Mouse (Mus musculus): Measurements from ENCODE around the gene Arap1. TPM values are rescaled to one million over a fixed set of nuclear protein-coding genes. Genes with fewer than 3 reads are reported as not detected.

Arap1 gene
- polyA plus RNA-seq, 1 experiment from 2014 or later, result 10.6 TPM

- Histone ChIP-seq H3K4me1 (no peaks in the 10 kb centered on the region), H3K36me3 (replicated peaks) (no peaks in the 10 kb centered on the region), H3K27ac (no peak overlapping the region), H3K27me3 (replicated peaks) (peaks cover 6% of the 10 kb centered on the region; the same call in 1 of the 2 replicates), H3K4me2 (no peak overlapping the region), H3K9ac (no peak overlapping the region), H3K9me3 (no peaks in the 10 kb centered on the region), H3K4me3 (no peak overlapping the region)
- no peak for ATAC-seq (replicated peaks)
- 74% methylated on average over 5 of the region's 5 CpGs for WGBS
These were observed 109.4 kb downstream of the Arap1 start for GRCm38 (mm10) chr7:101457283-101457682.

DNA sequence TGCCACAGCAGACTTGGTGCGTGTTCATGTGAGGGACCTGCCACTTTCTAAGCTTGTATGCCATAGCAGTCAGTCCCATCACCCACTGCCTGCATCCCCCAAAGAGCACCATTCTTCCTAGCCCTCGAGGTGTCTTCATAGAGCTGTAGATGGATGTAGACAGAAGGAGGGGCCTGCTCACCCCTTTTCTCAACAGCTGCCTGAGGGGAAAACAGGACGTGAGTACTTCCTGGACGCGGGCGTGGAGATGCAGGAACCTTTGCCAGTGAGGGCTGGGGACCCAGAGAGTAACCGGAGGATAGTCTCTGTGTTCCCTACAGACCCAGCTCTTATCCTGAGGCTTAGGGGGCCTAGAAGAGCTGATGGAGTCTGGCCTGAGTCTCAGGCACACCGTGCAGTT lies 109.9 kb downstream of the Arap1 start:
- Histone ChIP-seq H3K27ac (no peak overlapping the region), H3K9me3 (no peaks in the 10 kb centered on the region), H3K36me3 (replicated peaks) (no peaks in the 10 kb centered on the region), H3K27me3 (replicated peaks) (peaks cover under 1% of the 10 kb centered on the region; the same call in 1 of the 2 replicates), H3K4me2 (no peak overlapping the region), H3K4me1 (no peaks in the 10 kb centered on the region), H3K4me3 (no peak overlapping the region), H3K9ac (no peak overlapping the region)
- 66% methylated on average over 8 of the region's 8 CpGs for WGBS
- no peak for ATAC-seq (replicated peaks)

DNA sequence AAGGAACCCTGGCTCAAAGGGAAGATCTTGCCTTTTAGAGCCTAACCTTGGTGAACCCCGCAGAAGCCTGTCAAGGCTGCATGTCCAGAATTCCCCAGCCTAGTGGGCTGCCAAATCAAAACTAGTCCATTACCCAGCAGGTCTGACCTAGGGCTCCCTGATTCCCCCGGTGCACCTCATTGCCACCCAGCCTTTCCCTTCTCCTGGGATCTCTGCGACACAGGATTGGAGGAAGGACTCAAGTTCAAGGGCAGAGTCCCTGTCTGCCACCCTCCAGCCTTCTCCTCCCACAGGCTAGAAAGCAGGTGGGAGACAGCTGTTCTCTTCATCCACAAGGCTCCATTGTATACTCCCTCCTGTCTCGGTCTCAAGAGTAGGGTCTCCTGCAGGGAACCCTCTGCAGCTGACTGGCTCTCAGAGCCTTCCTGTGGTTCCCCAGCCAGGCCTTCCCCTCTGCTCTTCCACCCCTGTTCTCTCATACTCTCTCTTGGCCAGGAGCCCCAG lies 110.5 kb downstream of the Arap1 start:
- H3K4me3 ChIP-seq, result no peak overlapping the region
- H3K4me1 ChIP-seq, result no peaks in the 10 kb centered on the region
- H3K9ac ChIP-seq, result no peak overlapping the region
- 70% methylated on average over 4 of the region's 4 CpGs for WGBS
- H3K36me3 ChIP-seq (replicated peaks), result no peaks in the 10 kb centered on the region
- H3K27ac ChIP-seq, result no peak overlapping the region
- no peak for ATAC-seq (replicated peaks)
- H3K4me2 ChIP-seq, result no peak overlapping the region
- H3K27me3 ChIP-seq (replicated peaks), result no peaks in the 10 kb centered on the region; the same call in 1 of the 2 replicates
- H3K9me3 ChIP-seq, result no peaks in the 10 kb centered on the region

GRCm38 (mm10) chr7:101459305-101459813 lies 111.5 kb downstream of the Arap1 start:
- no peak overlapping the region for H3K27ac ChIP-seq
- H3K36me3 ChIP-seq (replicated peaks), result no peaks in the 10 kb centered on the region
- no peaks in the 10 kb centered on the region for H3K4me1 ChIP-seq
- H3K9me3 ChIP-seq, result no peaks in the 10 kb centered on the region
- H3K4me2 ChIP-seq, result no peak overlapping the region
- no peaks in the 10 kb centered on the region for H3K27me3 ChIP-seq (replicated peaks)
- H3K9ac ChIP-seq, result no peak overlapping the region
- no peak overlapping the region for H3K4me3 ChIP-seq
- WGBS, result 82% methylated on average over 9 of the region's 9 CpGs
- ATAC-seq (replicated peaks), result no peak

DNA sequence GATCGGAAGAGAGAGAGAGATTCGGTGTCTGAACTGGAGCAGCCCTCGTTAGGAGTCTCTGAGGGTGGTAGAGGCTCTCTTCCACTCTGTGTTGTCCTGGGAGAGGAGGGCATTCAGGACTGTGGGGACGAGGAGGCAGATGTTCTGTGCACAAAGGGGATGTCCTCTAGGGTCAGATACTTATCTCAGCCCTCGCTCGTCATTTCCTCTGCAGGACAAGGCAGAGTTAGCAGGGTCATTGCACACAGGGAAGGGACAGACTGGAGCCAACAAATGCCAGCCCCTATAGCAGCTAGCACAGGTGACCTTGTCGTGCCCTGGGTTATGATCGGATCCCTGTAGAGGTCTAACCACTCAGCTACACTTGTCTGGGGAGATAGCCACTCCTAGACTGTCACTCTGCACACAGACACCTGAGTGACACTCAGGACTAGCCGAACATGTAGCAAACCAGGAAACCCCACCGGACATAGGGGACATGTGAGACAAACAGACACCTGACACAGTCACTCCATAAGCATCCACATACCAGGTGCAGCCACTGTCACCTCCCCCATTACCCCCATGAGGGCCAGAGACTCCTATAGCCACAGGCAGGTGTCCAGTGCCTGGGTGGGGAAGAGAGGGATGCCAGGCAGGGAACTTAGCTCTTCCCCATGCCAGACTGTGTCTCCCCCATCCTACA lies 112.2 kb downstream of the Arap1 start:
- H3K36me3 ChIP-seq (replicated peaks), result no peaks in the 10 kb centered on the region
- WGBS, result 60% methylated on average over 10 of the region's 10 CpGs
- no peak for ATAC-seq (replicated peaks)
- H3K4me2 ChIP-seq, result no peak overlapping the region
- H3K27ac ChIP-seq, result no peak overlapping the region
- no peaks in the 10 kb centered on the region for H3K9me3 ChIP-seq
- H3K4me3 ChIP-seq, result no peak overlapping the region
- H3K27me3 ChIP-seq (replicated peaks), result no peaks in the 10 kb centered on the region
- H3K4me1 ChIP-seq, result 0 out of 2 replicates have a peak, but pooled peaks cover 2% of the 10 kb centered on the region
- no peak overlapping the region for H3K9ac ChIP-seq

GRCm38 (mm10) chr7:101460608-101460957 lies 112.7 kb downstream of the Arap1 start:
- Histone ChIP-seq H3K36me3 (replicated peaks) (no peaks in the 10 kb centered on the region), H3K9me3 (no peaks in the 10 kb centered on the region), H3K27ac (no peak overlapping the region), H3K27me3 (replicated peaks) (no peaks in the 10 kb centered on the region), H3K4me2 (no peak overlapping the region), H3K4me1 (0 out of 2 replicates have a peak, but pooled peaks cover 4% of the 10 kb centered on the region), H3K9ac (no peak overlapping the region), H3K4me3 (no peak overlapping the region)
- ATAC-seq (replicated peaks), result peak; percentile 53; the same call in 1 of the 2 replicates
- WGBS, result 36% methylated on average over 10 of the region's 10 CpGs

GRCm38 (mm10) chr7:101461571-101461970 lies 113.7 kb downstream of the Arap1 start:
- no peak overlapping the region for H3K27ac ChIP-seq
- H3K4me3 ChIP-seq, result no peak overlapping the region
- no peaks in the 10 kb centered on the region for H3K36me3 ChIP-seq (replicated peaks)
- no peak overlapping the region for H3K9ac ChIP-seq
- no peaks in the 10 kb centered on the region for H3K27me3 ChIP-seq (replicated peaks)
- H3K9me3 ChIP-seq, result no peaks in the 10 kb centered on the region
- 88% methylated on average over 11 of the region's 11 CpGs for WGBS
- H3K4me1 ChIP-seq, result 0 out of 2 replicates have a peak, but pooled peaks cover 4% of the 10 kb centered on the region
- ATAC-seq (replicated peaks), result no peak
- no peak overlapping the region for H3K4me2 ChIP-seq

Other genes with a start within 250 kb of the Arap1 start
- gene Atg16l2, start 45.8 kb upstream of the Arap1 start, polyA plus RNA-seq (2015; fragmentation: Nextera tagmentation; extraction: Ambion mirVana), result 26.1 and 26.9 TPM in 2 replicates
- 8.7 and 9.6 TPM in 2 replicates for gene Stard10, start 31.0 kb upstream of the Arap1 start, polyA plus RNA-seq (2015; fragmentation: Nextera tagmentation; extraction: Ambion mirVana)
- not detected in 2 replicates for gene Gm45837, start 62.8 kb downstream of the Arap1 start, polyA plus RNA-seq (2015; fragmentation: Nextera tagmentation; extraction: Ambion mirVana)
- 31.4 and 32.2 TPM in 2 replicates for gene Pde2a, start 73.6 kb downstream of the Arap1 start, polyA plus RNA-seq (2015; fragmentation: Nextera tagmentation; extraction: Ambion mirVana)
- not detected in 2 replicates for gene Art2b, start 237.5 kb downstream of the Arap1 start, polyA plus RNA-seq (2015; fragmentation: Nextera tagmentation; extraction: Ambion mirVana)